Mouse (Mus musculus) forebrain, embryonic 16.5 days (tissue): ENCODE data around the gene Cd72. TPM values are rescaled to one million over a fixed set of nuclear protein-coding genes. Genes with fewer than 3 reads are reported as not detected.
"Not testable (repeated sequence)": the region's sequence is repeated elsewhere in the genome, so short reads cannot be mapped to it uniquely, and the experiment has no call there.

ENCODE experiments used
- ATAC-seq: fragments of 200-750 bp; cut with Nextera tagmentation; 2 replicates; pipeline ENCODE4 v1.8.0; 2017; ENCODE audit warnings: mild to moderate bottlenecking, moderate library complexity
- H3K27ac ChIP-seq: fragments of 300-500 bp; sonication (generic); 2 replicates; pipeline ENCODE4 v1.5.1; 2014; ENCODE audit warnings: low read length, control low read depth
- H3K27me3 ChIP-seq: fragments of 300-500 bp; sonication (generic); replicated peaks from 2 replicates; pipeline ENCODE4 v1.6.1; 2014; ENCODE audit warnings: low read length; ENCODE audit not compliant: control insufficient read depth, insufficient read depth
- H3K36me3 ChIP-seq: fragments of 300-500 bp; sonication (generic); 2 replicates; pipeline ENCODE4 v1.6.1; 2014; ENCODE audit not compliant: control insufficient read depth, insufficient read depth
- H3K4me1 ChIP-seq: fragments of 300-500 bp; sonication (generic); replicated peaks from 2 replicates; pipeline ENCODE4 v1.6.1; 2014; ENCODE audit warnings: low read length; ENCODE audit not compliant: control insufficient read depth, insufficient read depth
- H3K4me2 ChIP-seq: fragments of 300-500 bp; sonication (generic); 2 replicates; pipeline ENCODE4 v1.6.1; 2014; ENCODE audit warnings: mild to moderate bottlenecking, low read length, control low read depth
- H3K4me3 ChIP-seq: fragments of 300-500 bp; sonication (generic); replicated peaks from 2 replicates; pipeline ENCODE4 v1.5.1; 2014; ENCODE audit warnings: mild to moderate bottlenecking, low read length, control low read depth
- H3K9ac ChIP-seq: fragments of 300-500 bp; sonication (generic); replicated peaks from 2 replicates; pipeline ENCODE4 v1.6.1; 2014; ENCODE audit warnings: low read depth, low read length, control low read depth
- H3K9me3 ChIP-seq: fragments of 300-500 bp; sonication (generic); 2 replicates; pipeline ENCODE4 v1.6.1; 2016; ENCODE audit warnings: low read length; ENCODE audit not compliant: control insufficient read depth
- WGBS: fragments of 180-500 bp; shearing (Covaris S2); extraction: QIAGEN DNeasy Blood & Tissue Kit; methylation state at CpG from one replicate; pipeline ENCODE4 v1.1.7; 2014; 5-methylcytosine and 5-hydroxymethylcytosine counted together
- polyA plus RNA-seq: library from polyadenylated mRNA; unstranded; fragments of >200 nt; fragmentation: Nextera tagmentation; extraction: Ambion mirVana; gene quantifications from 2 replicates; pipeline ENCODE4 v1.2.1, GENCODE M21; 2015

The Cd72 gene
- polyA plus RNA-seq, 1 experiment from 2014 or later = 6.5 TPM

- Histone ChIP-seq H3K9me3 (no peaks in the 10 kb centered on the region), H3K4me2 (peak overlapping the region; percentile 68), H3K36me3 (no peaks in the 10 kb centered on the region), H3K27me3 (no peaks in the 10 kb centered on the region), H3K4me1 (peaks cover 12% of the 10 kb centered on the region), H3K27ac (peak overlapping the region; percentile 92), H3K9ac (peak overlapping the region; percentile 87), H3K4me3 (peak overlapping the region; percentile 77)
- peak; percentile 89 for ATAC-seq
- under 1% methylated on average over 47 of the region's 47 CpGs for WGBS
Measured at GRCm38 (mm10) chr4:43493186-43493845, 38.9 kb upstream of the Cd72 start.

- H3K4me3 ChIP-seq = peak within 1 kb of the TSS; percentile 77
Measured at GRCm38 (mm10) chr4:43492821-43493185, 38.4 kb upstream of the Cd72 start, which contains the start of gene Ccdc107. Gene Ccdc107, plus strand, starts transcription at chr4:43492900.

GRCm38 (mm10) chr4:43492101-43492820, 37.8 kb upstream of the Cd72 start:
- Histone ChIP-seq H3K27ac (peak overlapping the region; percentile 92), H3K9me3 (no peaks in the 10 kb centered on the region), H3K4me3 (peak overlapping the region; percentile 77), H3K27me3 (no peaks in the 10 kb centered on the region), H3K36me3 (no peaks in the 10 kb centered on the region), H3K9ac (no peak overlapping the region), H3K4me2 (peak overlapping the region; percentile 44), H3K4me1 (peaks cover 10% of the 10 kb centered on the region)
- 37% methylated on average over 12 of the region's 12 CpGs for WGBS
- ATAC-seq = no peak; the same call in 1 of the 2 replicates

More at GRCm38 (mm10) chr4:43492821-43493185, 38.4 kb upstream of the Cd72 start, which contains the start of gene Ccdc107:
- H3K9ac ChIP-seq = peak within 1 kb of the TSS; percentile 87
- peak within 1 kb of the TSS; percentile 92 for H3K27ac ChIP-seq
- peaks cover 10% of the 10 kb centered on the region for H3K4me1 ChIP-seq
- peak within 1 kb of the TSS; percentile 68 for H3K4me2 ChIP-seq
- H3K9me3 ChIP-seq = no peaks in the 10 kb centered on the region
- under 1% methylated on average over 25 of the region's 25 CpGs for WGBS
- no peaks in the 10 kb centered on the region for H3K36me3 ChIP-seq
- peak; percentile 98 for ATAC-seq
- H3K27me3 ChIP-seq = no peaks in the 10 kb centered on the region

- H3K9ac ChIP-seq = no peak overlapping the region
- H3K9me3 ChIP-seq = no peaks in the 10 kb centered on the region
- H3K4me2 ChIP-seq = no peak overlapping the region
- H3K27ac ChIP-seq = no peak overlapping the region
- H3K4me3 ChIP-seq = no peak overlapping the region
- H3K4me1 ChIP-seq = peaks cover 10% of the 10 kb centered on the region
- no peak for ATAC-seq
- H3K27me3 ChIP-seq = no peaks in the 10 kb centered on the region
- 87% methylated on average over 5 of the region's 5 CpGs for WGBS
- H3K36me3 ChIP-seq = no peaks in the 10 kb centered on the region
Measured at GRCm38 (mm10) chr4:43490801-43491200, 36.4 kb upstream of the Cd72 start.

- 97% methylated on average over 3 of the region's 3 CpGs for WGBS
- Histone ChIP-seq H3K4me3 (no peak overlapping the region), H3K27me3 (no peaks in the 10 kb centered on the region), H3K4me1 (peaks cover 6% of the 10 kb centered on the region), H3K9ac (no peak overlapping the region), H3K9me3 (no peaks in the 10 kb centered on the region), H3K4me2 (no peak overlapping the region), H3K36me3 (no peaks in the 10 kb centered on the region), H3K27ac (no peak overlapping the region)
- ATAC-seq = no peak
Measured at GRCm38 (mm10) chr4:43489611-43490010, 35.2 kb upstream of the Cd72 start.

GRCm38 (mm10) chr4:43485666-43486065, 31.2 kb upstream of the Cd72 start:
- not testable (repeated sequence) for H3K4me3 ChIP-seq, H3K27ac ChIP-seq, H3K36me3 ChIP-seq, H3K9ac ChIP-seq, H3K9me3 ChIP-seq, H3K4me2 ChIP-seq, H3K4me1 ChIP-seq, ATAC-seq, H3K27me3 ChIP-seq
- WGBS = 83% methylated on average over 5 of the region's 5 CpGs

- H3K27me3 ChIP-seq = no peaks in the 10 kb centered on the region
- H3K27ac ChIP-seq = no peak within 1 kb of the TSS
- no peaks in the 10 kb centered on the region for H3K9me3 ChIP-seq
- H3K4me1 ChIP-seq = no peaks in the 10 kb centered on the region; the same call in 1 of the 2 replicates
- no peak for ATAC-seq
- WGBS = 60% methylated on average over 12 of the region's 12 CpGs
- H3K4me2 ChIP-seq = no peak within 1 kb of the TSS
- H3K9ac ChIP-seq = no peak within 1 kb of the TSS
- no peak within 1 kb of the TSS for H3K4me3 ChIP-seq
- no peaks in the 10 kb centered on the region for H3K36me3 ChIP-seq
Measured at GRCm38 (mm10) chr4:43483535-43484091, 29.2 kb upstream of the Cd72 start, which contains the start of gene Sit1. Gene Sit1, minus strand, starts transcription at chr4:43483734.

- no peak overlapping the region for H3K4me2 ChIP-seq
- no peaks in the 10 kb centered on the region; the same call in 1 of the 2 replicates for H3K4me1 ChIP-seq
- no peak overlapping the region for H3K4me3 ChIP-seq
- no peaks in the 10 kb centered on the region for H3K27me3 ChIP-seq
- WGBS = 76% methylated on average over 10 of the region's 10 CpGs
- no peak overlapping the region for H3K9ac ChIP-seq
- no peaks in the 10 kb centered on the region for H3K36me3 ChIP-seq
- ATAC-seq = no peak
- no peak overlapping the region for H3K27ac ChIP-seq
- no peaks in the 10 kb centered on the region for H3K9me3 ChIP-seq
Measured at GRCm38 (mm10) chr4:43482591-43482990, 28.2 kb upstream of the Cd72 start.

GRCm38 (mm10) chr4:43481894-43482456, 27.5 kb upstream of the Cd72 start:
- WGBS = 68% methylated on average over 7 of the region's 7 CpGs
- Histone ChIP-seq H3K4me2 (no peak overlapping the region), H3K36me3 (no peaks in the 10 kb centered on the region), H3K4me1 (no peaks in the 10 kb centered on the region; the same call in 1 of the 2 replicates), H3K9ac (no peak overlapping the region), H3K4me3 (no peak overlapping the region), H3K27me3 (no peaks in the 10 kb centered on the region), H3K9me3 (no peaks in the 10 kb centered on the region), H3K27ac (no peak overlapping the region)
- no peak for ATAC-seq
